Mouse (Mus musculus): ENCODE measurements around the gene Sh3rf1. TPM values are rescaled to one million over a fixed set of nuclear protein-coding genes. Genes with fewer than 3 reads are reported as not detected.
A peak's percentile ranks its signal among the peaks of the same experiment; 100 is the strongest.
"Not testable (repeated sequence)": the region's sequence is repeated elsewhere in the genome, so short reads cannot be mapped to it uniquely, and the experiment has no call there.

The Sh3rf1 gene
- polyA plus RNA-seq, 1 experiment from 2014 or later = 8.3 TPM

GRCm38 (mm10) chr8:61397755-61398154, 174.1 kb downstream of the Sh3rf1 start:
- WGBS = 24% methylated on average over 7 of the region's 7 CpGs
- H3K4me3 ChIP-seq (ENCODE audit: low read depth, low read length) = no peak overlapping the region
- H3K27ac ChIP-seq (ENCODE audit: low read depth, low read length) = peak overlapping the region; percentile 62
- ATAC-seq = peak; percentile 87
- no peak for TF ChIP-seq CTCF (IDR thresholded peaks at IDR 0.05; ENCODE audit: low read depth)
- no peaks in the 10 kb centered on the region for H3K27me3 ChIP-seq (replicated peaks; ENCODE audit: control insufficient read depth, insufficient read depth, low read length)
- peaks cover 9% of the 10 kb centered on the region for H3K36me3 ChIP-seq (ENCODE audit: control insufficient read depth, insufficient read depth)
- H3K4me2 ChIP-seq (replicated peaks; ENCODE audit: low read depth) = no peak overlapping the region
- no peak overlapping the region for H3K9ac ChIP-seq (ENCODE audit: low read depth, low read length)
- peaks cover 7% of the 10 kb centered on the region; the same call in 1 of the 2 replicates for H3K4me1 ChIP-seq (replicated peaks; ENCODE audit: control insufficient read depth, insufficient read depth, low read length)
- no peaks in the 10 kb centered on the region for H3K9me3 ChIP-seq (ENCODE audit: control insufficient read depth)

DNA sequence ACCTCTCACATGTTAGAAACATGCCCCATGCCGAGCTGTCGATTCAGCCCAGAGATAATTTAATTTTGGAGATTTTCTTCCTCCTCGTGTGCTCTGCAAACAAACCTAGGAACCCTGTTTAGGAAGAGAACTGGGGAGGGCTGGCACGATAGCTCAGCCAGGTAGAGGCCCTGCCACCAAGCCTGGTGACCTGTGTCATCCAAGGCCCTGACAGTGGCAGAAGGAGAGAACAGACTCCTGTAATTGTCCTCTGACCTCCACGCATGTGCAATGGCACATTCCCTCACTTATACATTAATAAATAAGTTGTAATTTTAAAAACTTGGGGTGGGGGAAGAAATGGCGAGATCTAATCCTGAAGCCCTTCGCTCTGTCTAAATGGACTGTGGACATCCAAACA, 179.2 kb downstream of the Sh3rf1 start:
- no peaks in the 10 kb centered on the region for H3K36me3 ChIP-seq (ENCODE audit: control insufficient read depth, insufficient read depth)
- H3K9ac ChIP-seq (ENCODE audit: low read depth, low read length) = no peak overlapping the region
- H3K27me3 ChIP-seq (replicated peaks; ENCODE audit: control insufficient read depth, insufficient read depth, low read length) = no peaks in the 10 kb centered on the region
- H3K9me3 ChIP-seq (ENCODE audit: control insufficient read depth) = no peaks in the 10 kb centered on the region
- no peak overlapping the region for H3K4me2 ChIP-seq (replicated peaks; ENCODE audit: low read depth)
- peak; percentile 59 for ATAC-seq
- peak overlapping the region; percentile 79 for H3K27ac ChIP-seq (ENCODE audit: low read depth, low read length)
- no peak overlapping the region for H3K4me3 ChIP-seq (ENCODE audit: low read depth, low read length)
- peaks cover 5% of the 10 kb centered on the region; the same call in 1 of the 2 replicates for H3K4me1 ChIP-seq (replicated peaks; ENCODE audit: control insufficient read depth, insufficient read depth, low read length)
- WGBS = 45% methylated on average over 7 of the region's 7 CpGs
- TF ChIP-seq CTCF (IDR thresholded peaks at IDR 0.05; ENCODE audit: low read depth) = no peak

DNA sequence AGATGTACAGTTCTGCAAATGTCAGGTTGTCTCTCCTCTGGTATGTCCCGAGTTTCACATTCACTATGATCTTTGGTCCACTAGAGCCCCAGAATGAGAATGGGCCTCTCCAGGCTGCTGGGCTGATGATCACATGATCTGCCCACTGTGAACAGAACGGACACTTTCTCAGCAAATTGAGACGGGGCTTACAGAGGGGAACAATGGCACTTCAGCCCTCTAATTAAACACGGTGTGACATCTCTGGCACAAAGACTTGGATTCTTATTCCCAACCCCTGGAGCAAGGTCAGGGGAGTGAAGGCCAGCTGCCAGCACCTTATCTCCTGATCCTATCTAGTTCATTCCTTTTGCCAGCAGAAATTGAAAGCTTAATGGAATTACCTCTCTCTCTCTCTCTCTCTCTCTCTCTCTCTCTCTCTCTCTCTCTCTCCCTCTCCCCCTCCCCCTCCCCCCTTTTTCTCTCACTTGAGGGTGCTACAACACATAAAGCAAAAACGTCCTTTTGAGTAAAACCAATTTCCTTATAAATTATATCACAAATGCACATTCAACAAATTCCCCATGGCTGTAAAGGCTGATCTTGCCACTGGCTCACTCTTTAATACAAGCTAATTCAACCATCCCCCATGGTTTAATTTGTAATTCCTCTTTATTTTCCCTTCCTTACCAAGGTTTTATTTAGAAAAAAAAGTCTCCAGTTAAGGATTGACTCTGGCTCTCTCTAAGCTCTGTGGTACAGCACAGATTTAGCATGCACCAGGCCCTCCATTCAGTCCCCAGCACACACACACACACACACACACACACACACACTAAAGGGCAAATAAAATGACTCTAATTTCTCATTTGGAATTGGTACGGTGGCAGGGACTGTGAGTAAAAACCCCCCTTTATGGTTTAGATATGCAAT, 179.8 kb downstream of the Sh3rf1 start:
- peak overlapping the region; percentile 79 for H3K27ac ChIP-seq (ENCODE audit: low read depth, low read length)
- WGBS = 17% methylated on average over 6 of the region's 6 CpGs
- no peaks in the 10 kb centered on the region for H3K27me3 ChIP-seq (replicated peaks; ENCODE audit: control insufficient read depth, insufficient read depth, low read length)
- H3K4me2 ChIP-seq (replicated peaks; ENCODE audit: low read depth) = peak overlapping the region; percentile 33
- no peak for TF ChIP-seq CTCF (IDR thresholded peaks at IDR 0.05; ENCODE audit: low read depth)
- peak; percentile 88 for ATAC-seq
- H3K36me3 ChIP-seq (ENCODE audit: control insufficient read depth, insufficient read depth) = no peaks in the 10 kb centered on the region
- no peaks in the 10 kb centered on the region for H3K9me3 ChIP-seq (ENCODE audit: control insufficient read depth)
- H3K4me3 ChIP-seq (ENCODE audit: low read depth, low read length) = no peak overlapping the region
- peaks cover 5% of the 10 kb centered on the region; the same call in 1 of the 2 replicates for H3K4me1 ChIP-seq (replicated peaks; ENCODE audit: control insufficient read depth, insufficient read depth, low read length)
- no peak overlapping the region for H3K9ac ChIP-seq (ENCODE audit: low read depth, low read length)

DNA sequence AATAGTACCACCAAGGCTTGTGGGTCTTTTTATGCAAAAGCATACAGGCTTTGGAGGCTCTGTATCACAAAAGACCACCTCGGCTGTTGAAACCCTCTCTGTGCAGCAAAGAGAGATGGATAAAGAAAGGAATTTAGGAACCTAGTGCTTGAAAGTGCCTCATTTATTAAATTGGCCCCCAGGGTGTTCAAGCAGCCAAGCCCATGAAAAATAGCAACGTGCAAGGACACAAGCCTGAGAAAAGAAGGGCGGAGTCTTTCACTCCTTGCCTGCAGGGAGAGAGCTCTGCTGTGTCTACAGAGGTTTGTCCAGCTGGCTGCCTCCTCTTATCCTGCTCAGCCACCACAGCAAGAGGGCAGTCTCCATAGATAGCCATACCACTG, 180.5 kb downstream of the Sh3rf1 start:
- Histone ChIP-seq H3K36me3 (ENCODE audit: control insufficient read depth, insufficient read depth) (no peaks in the 10 kb centered on the region), H3K9ac (ENCODE audit: low read depth, low read length) (no peak overlapping the region), H3K27ac (ENCODE audit: low read depth, low read length) (0 out of 2 replicates have a peak overlapping the region, but pooled peaks have one; percentile 79), H3K4me1 (replicated peaks; ENCODE audit: control insufficient read depth, insufficient read depth, low read length) (peaks cover 5% of the 10 kb centered on the region; the same call in 1 of the 2 replicates), H3K4me3 (ENCODE audit: low read depth, low read length) (no peak overlapping the region), H3K9me3 (ENCODE audit: control insufficient read depth) (no peaks in the 10 kb centered on the region), H3K27me3 (replicated peaks; ENCODE audit: control insufficient read depth, insufficient read depth, low read length) (no peaks in the 10 kb centered on the region), H3K4me2 (replicated peaks; ENCODE audit: low read depth) (no peak overlapping the region)
- peak; percentile 36 for TF ChIP-seq CTCF (IDR thresholded peaks at IDR 0.05; ENCODE audit: low read depth)
- 43% methylated on average over 3 of the region's 3 CpGs for whole genome bisulfite sequencing
- no peak for ATAC-seq

- Histone ChIP-seq H3K9me3 (ENCODE audit: control insufficient read depth) (no peaks in the 10 kb centered on the region), H3K9ac (ENCODE audit: low read depth, low read length) (no peak overlapping the region), H3K27me3 (replicated peaks; ENCODE audit: control insufficient read depth, insufficient read depth, low read length) (no peaks in the 10 kb centered on the region), H3K4me2 (replicated peaks; ENCODE audit: low read depth) (no peak overlapping the region), H3K4me1 (replicated peaks; ENCODE audit: control insufficient read depth, insufficient read depth, low read length) (no peaks in the 10 kb centered on the region), H3K4me3 (ENCODE audit: low read depth, low read length) (no peak overlapping the region), H3K36me3 (ENCODE audit: control insufficient read depth, insufficient read depth) (no peaks in the 10 kb centered on the region), H3K27ac (ENCODE audit: low read depth, low read length) (no peak overlapping the region)
- ATAC-seq = no peak
- no peak for TF ChIP-seq CTCF (IDR thresholded peaks at IDR 0.05; ENCODE audit: low read depth)
- 80% methylated on average over 4 of the region's 4 CpGs for WGBS
These were observed 185.4 kb downstream of the Sh3rf1 start for GRCm38 (mm10) chr8:61409081-61409480.

DNA sequence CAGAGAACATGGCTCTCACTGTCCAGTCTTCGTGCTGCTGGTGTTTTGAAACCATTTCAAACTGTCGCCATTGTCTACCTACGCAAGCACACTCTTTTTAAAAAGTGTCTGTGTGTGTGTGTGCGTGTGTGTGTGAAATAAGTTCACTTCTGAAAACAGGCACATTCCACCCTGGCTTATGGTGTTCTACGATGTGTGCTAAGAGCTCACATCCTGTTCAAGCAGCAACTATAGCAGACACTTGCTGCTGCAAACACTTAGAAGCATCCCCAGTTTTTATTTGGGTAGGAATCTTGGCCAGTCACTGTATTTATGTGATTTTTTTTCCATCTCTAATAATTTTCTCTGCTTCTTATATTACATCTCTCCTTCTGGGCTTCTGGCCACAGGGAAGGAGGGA, 186.0 kb downstream of the Sh3rf1 start:
- ATAC-seq; H3K36me3 ChIP-seq (ENCODE audit: control insufficient read depth, insufficient read depth); H3K9ac ChIP-seq (ENCODE audit: low read depth, low read length); H3K27me3 ChIP-seq (replicated peaks; ENCODE audit: control insufficient read depth, insufficient read depth, low read length); H3K4me1 ChIP-seq (replicated peaks; ENCODE audit: control insufficient read depth, insufficient read depth, low read length); H3K4me2 ChIP-seq (replicated peaks; ENCODE audit: low read depth); H3K9me3 ChIP-seq (ENCODE audit: control insufficient read depth); H3K27ac ChIP-seq (ENCODE audit: low read depth, low read length); H3K4me3 ChIP-seq (ENCODE audit: low read depth, low read length): not testable (repeated sequence)
- 79% methylated on average over 5 of the region's 5 CpGs for WGBS
